In the genomic region with DNA sequence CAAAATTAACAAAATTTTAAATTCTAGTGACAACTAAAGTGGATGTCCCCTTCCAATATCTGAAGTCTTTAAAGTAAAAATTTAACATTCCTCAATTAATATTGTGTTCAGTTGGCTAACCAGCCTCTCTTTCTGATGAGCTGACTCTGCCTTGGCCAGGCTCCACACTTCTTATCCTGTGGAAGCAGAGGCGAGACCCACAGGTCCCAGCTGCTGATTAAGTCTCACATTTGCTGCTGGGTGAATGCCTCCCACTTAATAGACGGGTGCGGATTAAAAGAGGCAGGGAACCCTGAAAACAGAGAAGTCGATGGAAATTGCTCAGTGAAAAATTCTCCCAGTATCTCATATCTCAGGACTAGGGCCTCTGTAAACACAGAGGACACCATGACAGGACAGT, we compare ENCODE assay signal across 21 mouse cellular contexts. TPM values are rescaled to one million over a fixed set of nuclear protein-coding genes. Genes with fewer than 3 reads are reported as not detected.
A peak's percentile ranks its signal among the peaks of the same experiment; 100 is the strongest.
DNase-seq lines count a peak whose midpoint lies in the region; ATAC-seq and TF ChIP-seq lines count a peak whose summit lies in the region.
"Had no signal": no experiment of that assay in that cellular context is flagged by ENCODE, and none has a peak within 500 bp of the region (broad histone marks: within the 10 kb centered on the region; RNA-seq: fewer than 3 reads in every experiment).

No protein-coding gene starts in this region.

- H3K79me2 ChIP-seq in MEL (ENCODE audit: control insufficient read depth, insufficient read depth, low read length, poor library complexity), result no peaks in the 10 kb centered on the region

- DNase-seq in MEL (ENCODE audit: low read depth, low spot score), result peak; percentile 48
- DNase-seq in lung, postnatal 10 days, result peak; percentile 56
- no peak for DNase-seq in gastrocnemius, postnatal 4 days (ENCODE audit: low spot score in 2 of 2)
- DNase-seq in adrenal gland, adult (ENCODE audit: inconsistent age in 2 of 2, low spot score in 1 of 2), result no peak
- DNase-seq in heart, postnatal 4 days, result no peak
- DNase-seq: adrenal gland, postnatal 10 days; cerebellum, adult 18-20 months; cerebellum, adult 9-11 months; cerebellum, postnatal 36 days; gastrocnemius, postnatal 14 days had no signal

- ATAC-seq in megakaryocyte progenitor cell, adult 5-6 weeks (replicated peaks; ENCODE audit: poor library complexity), result peak; percentile 85
- ATAC-seq: forebrain, embryonic 14.5 days had no signal

- no peak overlapping the region for H3K4me3 ChIP-seq in MEL (ENCODE audit: control insufficient read depth in 1 of 2, insufficient read depth in 1 of 2, low read depth in 2 of 2, low read length in 2 of 2)
- no peak overlapping the region for H3K4me3 ChIP-seq in bone marrow, adult 2 months (replicated peaks; ENCODE audit: control insufficient read depth, low read depth, low read length)
- H3K4me3 ChIP-seq: embryonic facial prominence, embryonic 13.5 days; forebrain, embryonic 10.5 days; heart, embryonic 12.5 days; hindbrain, embryonic 15.5 days had no signal

- H3K9me3 ChIP-seq in MEL (replicated peaks; ENCODE audit: insufficient read depth, low read length), result no peaks in the 10 kb centered on the region
- H3K9me3 ChIP-seq: embryonic facial prominence, embryonic 13.5 days; forebrain, embryonic 10.5 days; heart, embryonic 12.5 days; hindbrain, embryonic 15.5 days had no signal

- H3K27ac ChIP-seq in MEL (ENCODE audit: control insufficient read depth, low read depth, low read length), result no peak overlapping the region
- peak overlapping the region; percentile 72 for H3K27ac ChIP-seq in bone marrow, adult 2 months (ENCODE audit: control insufficient read depth, insufficient read depth, low read depth, low read length, poor library complexity)
- H3K27ac ChIP-seq: embryonic facial prominence, embryonic 13.5 days; forebrain, embryonic 10.5 days; hindbrain, embryonic 15.5 days had no signal

- no peaks in the 10 kb centered on the region for H3K4me1 ChIP-seq in MEL (ENCODE audit: control insufficient read depth in 1 of 2, insufficient read depth in 2 of 2, low read length in 2 of 2)
- H3K4me1 ChIP-seq in bone marrow, adult 2 months (ENCODE audit: control insufficient read depth, insufficient read depth, low read length), result no peaks in the 10 kb centered on the region; the same call in 1 of the 2 replicates
- H3K4me1 ChIP-seq: embryonic facial prominence, embryonic 13.5 days; forebrain, embryonic 10.5 days; heart, embryonic 12.5 days; hindbrain, embryonic 15.5 days had no signal

- TF ChIP-seq CTCF in MEL (IDR thresholded peaks at IDR 0.05 in 2 of 3, conservative IDR thresholded peaks at IDR 0.05 in 1 of 3; ENCODE audit: control insufficient read depth in 1 of 3, insufficient read depth in 1 of 3, low read depth in 2 of 3, low read length in 3 of 3, poor library complexity in 1 of 3, severe bottlenecking in 1 of 3), result no peak
- no peak for TF ChIP-seq CTCF in bone marrow, adult 2 months (IDR thresholded peaks at IDR 0.05; ENCODE audit: control insufficient read depth, insufficient read depth, low read length)

- no peaks in the 10 kb centered on the region for H3K36me3 ChIP-seq in MEL (ENCODE audit: control insufficient read depth in 1 of 2, insufficient read depth in 2 of 2, low read length in 2 of 2)
- H3K36me3 ChIP-seq: embryonic facial prominence, embryonic 13.5 days; forebrain, embryonic 10.5 days; heart, embryonic 12.5 days; hindbrain, embryonic 15.5 days had no signal

- TF ChIP-seq EP300 in MEL (IDR thresholded peaks at IDR 0.05; ENCODE audit: low read depth in 1 of 2, low read length in 2 of 2), result peak; percentile 50 to 58

- no peaks in the 10 kb centered on the region; a peak in 1 of 4 replicates for H3K27me3 ChIP-seq in MEL (ENCODE audit: control insufficient read depth in 1 of 2, insufficient read depth in 2 of 2, low read length in 2 of 2)
- H3K27me3 ChIP-seq: embryonic facial prominence, embryonic 13.5 days; heart, embryonic 12.5 days; hindbrain, embryonic 15.5 days had no signal

- TF ChIP-seq POLR2A in MEL (IDR thresholded peaks at IDR 0.05; ENCODE audit: control insufficient read depth in 1 of 2, insufficient read depth in 1 of 2, low read depth in 1 of 2, low read length in 2 of 2, poor library complexity in 1 of 2), result no peak
- no peak for TF ChIP-seq POLR2A in bone marrow, adult 2 months (IDR thresholded peaks at IDR 0.05; ENCODE audit: borderline replicate concordance, control insufficient read depth, low read depth, low read length)

- H3K9ac ChIP-seq in MEL (ENCODE audit: control insufficient read depth, low read depth, low read length, poor library complexity, severe bottlenecking), result no peak overlapping the region
- H3K9ac ChIP-seq: embryonic facial prominence, embryonic 13.5 days; heart, embryonic 12.5 days; hindbrain, embryonic 15.5 days had no signal

- TF ChIP-seq RAD21 in MEL (IDR thresholded peaks at IDR 0.05; ENCODE audit: low read depth, low read length), result no peak

- 75% methylated on average over 4 of the region's 4 CpGs for WGBS in bone marrow, adult 2 months

TF ChIP-seq in MEL, 35 proteins besides CTCF, POLR2A, EP300 and RAD21:
- peak; percentile 76; the same call in 1 of the 2 replicates for TF ChIP-seq TCF12 (IDR thresholded peaks at IDR 0.05; ENCODE audit: low read depth, low read length)
- 0 out of 2 replicates have a peak, but pooled peaks have one; percentile 36 for TF ChIP-seq GATA1 (IDR thresholded peaks at IDR 0.05; ENCODE audit: low read depth, low read length)
- no peak for TF ChIP-seq MAZ (IDR thresholded peaks at IDR 0.05; ENCODE audit: low read depth, low read length)
- 0 out of 2 replicates have a peak, but pooled peaks have one; percentile 21 for TF ChIP-seq TAL1 (IDR thresholded peaks at IDR 0.05; ENCODE audit: low read length)

RNA-seq across cellular contexts. Expression of a gene that starts 37.2 kb away (rescaled TPM):
- total RNA-seq in MEL (2012; rRNA removed), result not detected in 2 replicates
- polyA plus RNA-seq in MEL (2012; ENCODE audit: insufficient read depth in 1 of 2, insufficient read length in 2 of 2, low read depth in 1 of 2, low replicate concordance in 2 of 2, missing spikeins in 1 of 2), result under 1 TPM in 1 of 2 experiments, not detected in 1; 0.19 TPM
- polyA plus RNA-seq in bone marrow, adult 2 months (2011; ENCODE audit: insufficient read depth, insufficient read length, low replicate concordance, missing spikeins), result not detected in 2 replicates
- not detected in 2 replicates for total RNA-seq in megakaryocyte progenitor cell, adult 5-6 weeks (2015)
- not detected in 2 replicates for total RNA-seq in megakaryocyte progenitor cell, adult 5-6 weeks (2017)
- not detected for total RNA-seq in gastrocnemius, postnatal 4 days (2021)
- total RNA-seq in heart, postnatal 4 days (2021), result not detected
- total RNA-seq: gastrocnemius, adult 18-20 months; gastrocnemius, postnatal 14 days; granulocyte monocyte progenitor cell, adult 5-6 weeks; heart, adult 8-10 months; heart, postnatal 25 days had no signal

Comparison
In these comparisons a context has a peak if more than half of its experiments do, and no peak if none do; other contexts are left out.
1. DNase-seq: peak in MEL (single experiment) and lung, postnatal 10 days (single experiment); none in gastrocnemius, postnatal 4 days (0 of 2), adrenal gland, adult (0 of 2) and heart, postnatal 4 days (single experiment).